Mouse (Mus musculus): ENCODE data around the gene Lig4. TPM values are rescaled to one million over a fixed set of nuclear protein-coding genes. Genes with fewer than 3 reads are reported as not detected.
A peak's percentile ranks its signal among the peaks of the same experiment; 100 is the strongest.

Lig4 gene
- 2.5 and 2.6 TPM in 2 replicates for polyA plus RNA-seq (2012; rRNA removed)

DNA sequence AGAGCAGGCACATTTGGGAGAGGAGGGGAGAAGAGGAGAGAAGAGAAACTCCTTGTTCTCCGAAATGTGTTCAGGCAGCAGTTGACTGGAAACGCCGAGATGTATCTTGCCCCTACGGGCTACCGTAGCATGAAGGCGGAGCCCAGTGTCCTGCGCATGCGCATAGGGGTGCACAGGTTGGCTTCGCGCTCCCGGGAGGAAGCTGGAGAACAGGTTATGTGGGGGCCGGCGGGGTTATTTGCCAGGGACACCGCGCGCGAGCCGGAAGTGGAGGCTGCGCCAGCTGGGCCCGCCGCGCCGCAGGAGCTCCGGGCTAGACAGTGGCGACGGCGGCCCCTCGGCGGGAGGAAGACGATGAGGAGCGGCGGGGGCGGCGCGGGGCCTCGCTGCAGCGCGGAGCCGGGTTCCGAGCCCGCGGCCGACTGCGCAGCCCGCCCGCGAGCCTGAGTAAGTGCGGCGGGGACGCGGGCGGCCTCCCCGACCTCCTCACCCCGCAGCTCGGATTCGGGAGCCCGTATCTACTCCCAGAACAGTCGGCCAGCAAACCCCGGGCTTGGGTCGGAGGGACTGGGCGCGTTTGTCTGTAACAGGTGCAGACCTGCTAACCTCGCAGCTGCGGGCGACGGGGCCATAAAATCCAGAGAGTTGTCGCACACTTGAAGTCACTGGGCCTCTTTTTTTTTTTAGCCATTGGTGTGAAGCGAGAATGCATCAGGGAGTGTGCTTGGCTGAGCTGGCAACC, at the start of gene Lig4, which contains the start of gene Abhd13:
Lig4 (minus strand) TSS at position 114 of the 742 bp plus-strand sequence.
Abhd13 (plus strand) TSS at position 135 of the 742 bp plus-strand sequence.
- DNase-seq (ENCODE audit: low read depth) = peak; percentile 70

- DNase-seq (ENCODE audit: low read depth) = no peak
Observed at GRCm38 (mm10) chr8:10017231-10017630, 39.7 kb upstream of the Lig4 start.

DNA sequence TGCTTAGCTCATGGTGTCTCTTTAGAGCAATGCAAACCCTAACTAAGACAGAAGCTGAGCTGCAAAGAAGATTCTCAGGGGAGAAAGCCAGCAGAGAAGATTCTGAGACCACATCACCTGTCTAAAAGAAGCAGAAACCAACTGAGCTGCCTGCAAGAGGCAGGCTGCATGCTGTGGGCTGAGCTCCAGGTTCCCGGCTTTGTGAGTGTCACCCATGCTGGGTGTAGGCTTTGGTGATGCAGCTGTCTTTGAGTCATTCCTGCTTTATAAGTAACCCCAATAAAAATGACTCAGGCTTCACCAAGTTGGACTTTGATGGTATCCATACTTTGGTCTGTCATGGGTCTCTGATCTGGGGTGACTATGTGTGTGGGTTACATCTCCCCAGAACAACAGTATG, 38.8 kb upstream of the Lig4 start:
- DNase-seq (ENCODE audit: low read depth) = no peak

GRCm38 (mm10) chr8:10007660-10008028, 30.2 kb upstream of the Lig4 start:
- no peak for DNase-seq (ENCODE audit: low read depth)

DNA sequence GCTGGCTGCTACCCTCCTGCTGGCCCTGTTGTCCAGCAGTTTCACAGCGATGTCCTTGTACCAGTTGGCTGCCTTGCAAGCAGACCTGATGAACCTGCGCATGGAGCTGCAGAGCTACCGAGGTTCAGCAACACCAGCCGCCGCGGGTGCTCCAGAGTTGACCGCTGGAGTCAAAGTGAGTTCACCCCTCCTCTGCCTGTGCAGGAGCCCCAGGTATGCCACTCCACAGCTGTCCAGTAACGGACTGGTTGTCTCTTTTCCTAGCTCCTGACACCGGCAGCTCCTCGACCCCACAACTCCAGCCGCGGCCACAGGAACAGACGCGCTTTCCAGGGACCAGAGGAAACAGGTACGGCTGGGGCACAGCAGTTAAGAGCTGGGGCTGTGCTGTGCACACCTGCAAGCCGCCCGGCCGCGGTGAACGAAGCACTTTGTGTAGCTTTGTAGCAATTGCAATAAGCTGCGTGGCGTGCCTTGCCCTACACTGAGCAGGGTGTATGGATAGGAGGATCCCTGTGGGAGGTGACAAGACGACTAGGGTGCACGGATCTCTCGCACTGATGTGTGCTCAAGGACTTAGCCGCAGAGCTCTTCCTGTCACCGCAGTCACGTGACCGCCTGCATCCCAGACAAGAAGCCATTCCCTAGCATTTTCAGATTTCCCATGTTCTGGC, 29.6 kb upstream of the Lig4 start:
- no peak for DNase-seq (ENCODE audit: low read depth)

DNA sequence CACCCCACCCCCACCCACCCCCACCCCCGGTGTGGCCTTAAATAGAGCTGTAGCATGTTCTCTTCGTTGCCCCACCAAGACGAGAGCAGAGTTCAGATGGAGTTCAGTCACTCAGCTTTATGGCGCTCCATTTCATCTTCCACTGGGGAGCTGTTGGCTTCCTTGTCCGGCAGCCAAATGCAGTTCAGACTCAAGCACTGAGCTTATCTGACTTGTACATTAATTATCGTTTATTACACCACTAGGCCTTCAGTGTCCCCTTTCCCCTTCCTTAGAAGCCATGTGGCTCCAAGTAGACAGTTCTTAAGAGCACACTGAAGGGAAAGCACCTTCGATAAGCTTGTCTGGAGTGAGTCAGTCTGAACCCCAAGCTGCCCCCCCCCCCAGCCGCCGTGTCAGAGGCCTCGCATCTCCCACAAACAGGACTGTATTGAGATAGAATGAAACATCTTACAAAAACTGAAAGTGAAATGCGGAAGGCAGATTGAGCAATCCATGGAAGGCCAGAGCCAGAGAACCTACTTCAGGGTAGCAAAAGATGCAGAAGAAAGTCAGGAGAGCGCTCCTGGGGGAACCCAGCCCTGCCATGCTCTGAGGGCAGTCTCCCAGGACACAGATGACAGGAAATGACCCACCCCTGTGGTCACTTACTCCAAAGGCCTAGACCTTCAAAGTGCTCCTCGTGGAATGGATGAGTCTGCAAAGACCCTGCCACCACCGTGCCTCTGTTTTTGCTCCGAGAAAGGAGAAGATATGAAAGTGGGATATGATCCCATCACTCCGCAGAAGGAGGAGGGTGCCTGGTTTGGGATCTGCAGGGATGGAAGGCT, 28.9 kb upstream of the Lig4 start, which contains the start of gene Tnfsf13b:
Tnfsf13b (plus strand) TSS at position 312 of the 830 bp plus-strand sequence.
- no peak for DNase-seq (ENCODE audit: low read depth)

DNA sequence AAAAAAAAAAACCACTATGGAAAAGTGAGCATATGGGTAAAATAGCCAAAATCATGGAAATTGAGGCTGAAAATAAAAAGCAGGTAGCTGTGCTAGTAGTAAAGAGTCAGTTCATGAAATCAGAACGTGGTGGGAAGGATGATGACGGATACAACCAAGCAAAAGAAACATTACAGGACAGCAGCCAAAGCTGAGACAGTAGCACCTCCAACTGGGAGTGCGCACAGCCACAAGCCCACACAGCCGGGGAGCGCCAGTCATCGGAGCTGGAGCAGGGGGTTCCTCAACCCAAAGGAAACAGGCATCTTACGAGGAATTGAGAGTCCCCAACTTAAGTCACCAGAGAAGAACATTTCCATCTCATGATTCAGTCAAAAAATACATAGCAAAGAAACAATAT, 26.6 kb upstream of the Lig4 start:
- DNase-seq (ENCODE audit: low read depth) = no peak

DNA sequence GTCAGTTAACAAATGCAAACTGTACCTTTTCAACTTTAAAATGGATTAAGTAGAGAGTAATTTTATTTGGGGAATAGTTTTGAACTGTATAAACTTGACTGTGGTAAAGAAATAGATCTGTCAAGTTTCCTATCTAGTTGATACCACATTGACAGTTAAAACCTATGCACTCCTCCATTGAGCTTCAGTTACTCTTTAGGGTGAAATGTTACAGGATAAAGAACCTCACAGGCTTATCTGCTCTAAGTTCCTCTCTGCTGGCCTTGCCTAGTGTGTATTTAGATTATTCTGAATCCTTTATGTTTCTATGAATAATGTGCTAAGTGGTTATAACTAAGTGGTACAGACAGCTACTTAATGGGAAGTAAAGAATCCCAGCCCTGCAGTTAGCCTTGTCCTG, 2.7 kb upstream of the Lig4 start:
- DNase-seq (ENCODE audit: low read depth) = no peak

DNA sequence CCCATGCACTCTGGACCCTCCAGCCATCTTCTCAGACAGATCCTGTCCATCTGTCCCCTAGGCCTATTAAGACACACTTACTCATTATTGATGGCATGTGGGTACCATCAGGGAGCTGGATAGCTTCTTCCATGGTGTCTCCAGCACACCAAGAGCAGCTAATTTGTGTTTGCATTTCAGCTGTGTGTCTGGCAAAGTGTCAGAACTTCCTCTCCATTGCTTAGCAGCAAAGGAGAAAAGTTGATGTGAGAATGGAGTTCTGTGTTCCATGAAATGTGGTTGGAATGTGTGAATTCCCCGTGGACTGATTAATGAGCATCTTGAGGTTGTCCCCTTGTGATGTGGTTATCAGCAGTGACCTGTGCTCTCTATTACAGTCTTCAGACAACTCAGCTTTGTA, 2.3 kb upstream of the Lig4 start:
- no peak for DNase-seq (ENCODE audit: low read depth)

DNA sequence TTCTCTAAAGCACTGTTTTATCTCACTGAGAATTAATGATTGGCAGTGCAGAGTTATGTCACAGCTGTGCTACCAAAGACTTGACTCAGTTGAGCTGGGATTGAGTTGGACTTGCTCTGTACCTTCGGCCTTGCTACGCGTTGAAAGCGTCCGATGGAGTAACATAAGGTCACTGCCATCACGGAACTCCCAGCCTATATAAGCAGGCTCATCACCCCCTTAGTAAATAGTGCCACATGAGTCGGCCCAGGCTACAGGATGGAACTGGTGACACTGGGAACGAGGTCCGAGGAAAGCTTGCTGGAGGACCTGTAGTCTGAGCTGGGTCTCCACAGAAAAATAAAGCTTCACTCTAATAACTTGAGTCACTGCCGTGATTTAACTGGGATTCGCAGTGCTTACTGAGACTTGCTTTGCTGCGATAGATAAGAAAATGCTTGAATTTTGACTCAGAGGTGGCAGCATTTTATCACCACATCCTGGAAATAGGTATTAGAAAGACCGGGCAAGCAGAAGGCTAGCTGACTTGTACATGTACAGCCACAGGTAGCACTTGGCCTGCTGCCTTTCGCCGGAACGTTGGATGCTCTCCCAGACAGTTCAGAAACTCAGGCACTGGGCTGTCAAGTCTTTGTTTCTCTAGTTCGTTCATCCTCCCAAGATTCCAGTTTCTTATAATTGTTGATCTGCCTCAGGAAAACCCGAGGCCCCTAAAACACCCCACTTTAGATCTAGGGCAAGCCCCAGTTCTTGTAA, 1.2 kb upstream of the Lig4 start:
- DNase-seq (ENCODE audit: low read depth) = no peak

DNA sequence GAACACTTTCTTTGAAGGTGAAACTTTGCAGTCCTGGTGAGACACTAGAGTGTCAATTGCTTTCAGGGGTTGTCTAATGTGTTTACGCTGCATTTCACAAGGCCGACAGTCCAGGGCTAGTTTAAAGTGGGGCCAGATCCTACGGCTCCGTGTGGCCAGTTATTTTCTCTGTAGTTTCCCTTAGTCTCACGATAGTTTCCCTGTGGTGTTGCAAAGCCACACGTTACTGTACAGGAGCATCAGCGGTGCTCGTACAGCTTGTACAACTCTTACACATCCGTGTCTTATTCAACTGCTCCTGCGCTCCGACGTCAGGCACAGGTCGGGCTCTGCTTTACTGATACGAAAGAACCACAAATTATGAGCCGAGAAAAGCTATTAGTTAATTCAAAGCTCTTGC, 470 bp downstream of the Lig4 start:
- DNase-seq (ENCODE audit: low read depth) = no peak

- DNase-seq (ENCODE audit: low read depth) = peak; percentile 77
Observed at GRCm38 (mm10) chr8:9975898-9976611, 1.4 kb downstream of the Lig4 start.

DNA sequence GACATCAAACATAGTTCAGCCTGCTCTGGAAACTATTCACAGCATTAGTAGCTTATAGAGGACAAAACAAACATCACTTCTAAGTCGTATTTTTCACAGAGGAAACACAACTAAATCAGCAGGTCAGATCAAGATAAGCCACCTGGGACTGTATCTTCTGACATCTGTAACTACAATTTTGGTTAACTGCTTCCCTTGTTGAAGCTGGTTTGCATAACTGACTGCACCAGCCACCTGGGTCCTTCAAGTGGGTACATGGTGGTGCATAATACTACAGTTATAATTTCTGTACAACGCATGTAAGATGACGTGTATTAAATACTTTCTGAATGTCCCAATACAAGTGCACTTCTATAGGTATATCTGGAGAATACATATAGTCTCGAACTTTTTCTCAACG, 2.2 kb downstream of the Lig4 start:
- no peak for DNase-seq (ENCODE audit: low read depth)

DNA sequence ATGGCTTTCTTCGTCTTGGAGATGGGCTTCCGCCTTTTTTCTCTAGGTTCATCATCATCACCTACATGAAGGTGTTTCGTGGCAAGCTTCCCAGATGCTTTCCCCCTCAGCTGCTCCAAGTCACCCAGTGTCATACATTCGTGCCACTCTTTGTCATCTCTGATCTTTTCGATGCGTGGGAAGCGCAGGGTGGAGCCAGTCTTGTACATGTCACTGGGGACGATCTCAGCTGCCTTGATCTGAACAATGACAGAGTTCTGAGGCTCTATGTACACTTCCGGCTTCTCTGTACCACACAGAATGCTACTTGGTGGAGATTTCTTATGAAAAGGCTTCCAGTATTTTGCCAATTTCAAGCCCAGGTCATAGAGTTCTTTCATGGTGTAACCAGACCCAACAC, 5.6 kb downstream of the Lig4 start:
- no peak for DNase-seq (ENCODE audit: low read depth)

GRCm38 (mm10) chr8:9959919-9960318, 17.6 kb downstream of the Lig4 start:
- DNase-seq (ENCODE audit: low read depth) = no peak

DNA sequence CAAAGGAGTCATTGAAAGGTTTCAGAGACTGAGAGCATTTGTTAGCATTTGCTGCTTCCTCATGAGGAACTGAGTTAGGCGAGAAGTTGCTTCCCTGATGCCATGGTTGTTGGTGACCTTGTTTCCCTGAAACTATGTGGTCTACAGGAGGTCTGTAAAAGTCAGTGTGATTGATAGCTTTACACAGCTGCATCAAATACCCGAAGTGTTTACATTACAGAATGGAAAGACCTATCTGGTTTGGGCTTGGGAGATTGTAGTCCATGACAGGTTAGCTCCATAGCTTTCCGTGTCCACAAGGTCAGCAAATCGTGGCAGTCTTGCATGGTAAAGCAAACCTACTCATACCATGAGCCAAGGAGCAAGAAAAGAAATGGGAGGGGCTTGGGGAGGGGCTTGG, 19.1 kb downstream of the Lig4 start:
- no peak for DNase-seq (ENCODE audit: low read depth)

- DNase-seq (ENCODE audit: low read depth) = no peak
Observed at GRCm38 (mm10) chr8:9949134-9949890, 28.2 kb downstream of the Lig4 start.

- DNase-seq (ENCODE audit: low read depth) = no peak
Observed at GRCm38 (mm10) chr8:9935574-9935973, 41.9 kb downstream of the Lig4 start.

DNA sequence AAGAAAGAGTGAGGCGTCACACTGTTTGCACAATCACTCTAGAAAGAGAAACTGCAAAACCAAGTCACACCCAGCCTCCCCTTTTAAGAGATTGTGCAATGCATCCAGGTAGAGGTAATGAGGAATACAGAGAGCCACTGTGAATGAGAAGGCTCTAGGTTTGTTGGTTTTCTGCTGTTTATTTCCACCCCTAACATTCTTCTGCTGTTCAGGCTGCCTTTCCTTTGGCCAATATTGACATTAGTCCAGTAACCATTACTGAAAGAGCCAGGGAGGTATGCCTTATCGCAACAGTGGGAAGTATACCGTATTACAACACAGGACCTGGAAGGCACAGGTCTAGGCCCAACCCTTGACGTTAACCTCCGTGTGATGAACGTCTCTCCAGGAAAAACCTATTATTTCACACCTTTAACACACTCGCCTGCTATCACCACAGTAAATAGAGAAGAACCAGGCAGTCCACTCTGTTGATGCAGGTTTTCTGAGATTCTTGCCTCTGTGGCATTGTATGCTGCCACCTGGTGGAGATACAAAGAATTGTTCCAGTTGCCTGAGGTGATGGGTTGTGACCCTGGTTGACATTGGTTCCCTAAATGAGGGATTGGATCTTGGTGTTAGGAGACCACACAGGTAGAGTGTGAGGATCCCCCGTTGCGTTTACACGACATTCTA, 42.5 kb downstream of the Lig4 start:
- no peak for DNase-seq (ENCODE audit: low read depth)

DNA sequence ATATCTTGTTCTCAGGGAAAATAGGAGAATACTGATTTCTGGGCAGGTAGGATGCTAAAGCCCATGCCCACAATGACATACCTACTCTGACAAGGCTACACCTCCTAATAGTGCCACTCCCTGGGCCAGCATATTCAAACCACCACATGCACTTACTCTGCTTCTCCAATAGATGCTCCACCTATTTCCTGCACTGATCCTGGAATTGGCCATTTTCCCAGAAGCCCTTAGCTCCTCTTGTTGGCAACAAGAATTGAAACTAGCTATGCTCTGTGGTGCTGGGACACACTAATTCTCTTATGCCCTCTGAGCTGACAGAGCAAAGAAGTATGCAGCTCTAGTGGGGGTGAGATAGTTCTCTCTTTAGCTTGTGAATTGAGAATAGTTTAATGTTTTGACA, 44.8 kb downstream of the Lig4 start:
- no peak for DNase-seq (ENCODE audit: low read depth)

All from gonadal fat pad, adult 2 months (tissue).